Mouse (Mus musculus) liver, embryonic 12.5 days (tissue): ENCODE measurements around the gene Klf17. TPM values are rescaled to one million over a fixed set of nuclear protein-coding genes. Genes with fewer than 3 reads are reported as not detected.

ENCODE experiments used
- ATAC-seq: fragments of 200-750 bp; cut with Nextera tagmentation; 2 replicates; pipeline ENCODE4 v1.8.0; 2017; ENCODE audit warnings: moderate number of reproducible peaks, mild to moderate bottlenecking, moderate library complexity
- H3K27ac ChIP-seq: fragments of 300-500 bp; sonication (generic); 2 replicates; pipeline ENCODE4 v1.5.1; 2016; ENCODE audit warnings: mild to moderate bottlenecking
- H3K27me3 ChIP-seq: fragments of 300-500 bp; sonication (generic); replicated peaks from 2 replicates; pipeline ENCODE4 v1.6.1; 2016; ENCODE audit warnings: mild to moderate bottlenecking, moderate library complexity
- H3K36me3 ChIP-seq: fragments of 300-500 bp; sonication (generic); 2 replicates; pipeline ENCODE4 v1.6.1; 2016; ENCODE audit warnings: mild to moderate bottlenecking, moderate library complexity
- H3K4me1 ChIP-seq: fragments of 300-500 bp; sonication (generic); 2 replicates; pipeline ENCODE4 v1.6.1; 2016
- H3K4me2 ChIP-seq: fragments of 300-500 bp; sonication (generic); 2 replicates; pipeline ENCODE4 v1.6.1; 2016; ENCODE audit warnings: mild to moderate bottlenecking, moderate library complexity
- H3K4me3 ChIP-seq: fragments of 300-500 bp; sonication (generic); 2 replicates; pipeline ENCODE4 v1.5.1; 2016; ENCODE audit warnings: mild to moderate bottlenecking, moderate library complexity
- H3K9ac ChIP-seq: fragments of 300-500 bp; sonication (generic); 2 replicates; pipeline ENCODE4 v1.6.1; 2016; ENCODE audit warnings: mild to moderate bottlenecking, moderate library complexity
- H3K9me3 ChIP-seq: fragments of 300-500 bp; sonication (generic); replicated peaks from 2 replicates; pipeline ENCODE4 v1.6.1; 2016; ENCODE audit warnings: mild to moderate bottlenecking, moderate library complexity
- WGBS: fragments of 180-500 bp; shearing (Covaris S2); methylation state at CpG from one replicate; pipeline ENCODE4 v1.1.7; 2016; ENCODE audit not compliant: insufficient replicate concordance; 5-methylcytosine and 5-hydroxymethylcytosine counted together
- polyA plus RNA-seq: library from polyadenylated mRNA; unstranded; fragments of >200 nt; fragmentation: Nextera tagmentation; extraction: Ambion mirVana; gene quantifications from 2 replicates; pipeline ENCODE4 v1.2.1, GENCODE M21; 2016

The Klf17 gene
- polyA plus RNA-seq, 1 experiment from 2014 or later, result not detected

DNA sequence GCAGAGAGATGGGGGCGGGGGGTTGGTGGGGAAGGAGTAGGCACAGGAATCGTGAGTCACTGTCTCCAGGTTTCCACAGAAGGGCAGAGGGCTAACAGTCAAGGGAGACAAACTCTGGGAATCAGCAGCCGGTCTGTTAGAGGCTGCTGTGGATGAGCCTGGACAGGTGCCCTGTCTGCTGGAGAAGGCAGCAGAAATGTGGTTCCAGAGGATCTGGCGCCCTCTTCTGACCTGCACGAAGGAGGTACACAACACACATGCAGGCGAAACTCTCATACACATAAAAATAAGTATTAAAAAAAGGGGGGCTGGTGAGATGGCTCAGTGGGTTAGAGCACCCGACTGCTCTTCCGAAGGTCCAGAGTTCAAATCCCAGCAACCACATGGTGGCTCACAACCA is 27.9 kb downstream of the Klf17 start:
- Histone ChIP-seq H3K4me2 (no peak overlapping the region), H3K4me3 (no peak overlapping the region), H3K9me3 (no peaks in the 10 kb centered on the region), H3K27me3 (no peaks in the 10 kb centered on the region), H3K27ac (no peak overlapping the region), H3K9ac (no peak overlapping the region), H3K36me3 (no peaks in the 10 kb centered on the region), H3K4me1 (no peaks in the 10 kb centered on the region)
- WGBS, result 31% methylated on average over 8 of the region's 8 CpGs
- ATAC-seq, result no peak

DNA sequence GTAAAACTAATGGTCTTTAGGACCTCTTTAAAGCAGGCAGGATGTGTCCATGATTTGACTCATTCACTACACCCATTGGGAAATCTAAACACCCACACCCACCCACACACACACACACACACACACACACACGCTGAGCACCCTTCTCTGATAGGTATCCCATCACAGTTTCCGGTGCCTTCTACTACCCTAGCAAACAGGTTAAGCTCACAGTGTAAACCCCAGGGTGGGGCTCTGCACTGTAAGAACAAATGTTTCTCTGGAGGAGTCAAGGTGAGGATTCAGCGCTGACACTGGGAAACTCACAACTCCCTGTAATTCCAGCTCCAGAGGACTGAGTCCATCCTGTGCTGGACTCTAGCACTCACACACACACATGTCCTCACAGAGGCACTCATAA is 33.5 kb downstream of the Klf17 start:
- no peak overlapping the region for H3K27ac ChIP-seq
- no peaks in the 10 kb centered on the region for H3K9me3 ChIP-seq
- no peaks in the 10 kb centered on the region for H3K4me1 ChIP-seq
- H3K36me3 ChIP-seq, result no peaks in the 10 kb centered on the region
- no peak overlapping the region for H3K4me2 ChIP-seq
- no peak overlapping the region for H3K4me3 ChIP-seq
- H3K27me3 ChIP-seq, result peaks cover 11% of the 10 kb centered on the region
- H3K9ac ChIP-seq, result no peak overlapping the region
- ATAC-seq, result no peak
- 64% methylated on average over 3 of the region's 3 CpGs for WGBS

DNA sequence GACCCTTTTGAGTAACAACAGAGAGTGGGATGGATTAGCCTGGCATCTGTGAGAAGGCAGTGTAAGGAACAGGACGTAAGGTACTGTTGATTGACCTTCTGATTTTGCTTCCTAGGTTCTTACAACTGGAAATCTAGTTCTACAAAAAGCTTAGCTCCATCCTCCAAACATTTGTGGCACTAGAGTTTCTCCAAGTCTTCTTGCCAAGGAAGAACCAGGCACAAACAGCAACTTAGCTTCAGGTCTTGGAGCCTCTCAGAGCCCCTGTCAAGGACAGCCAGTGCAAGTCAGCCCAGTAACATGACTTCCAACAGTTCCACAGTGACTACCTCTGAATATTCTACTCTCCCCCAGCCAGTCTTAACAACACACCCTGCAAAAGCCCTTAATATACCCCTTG is 41.3 kb downstream of the Klf17 start, which contains the start of gene Gm12845:
Gene Gm12845 (plus strand): TSS at position 301 of the 400 bp plus-strand sequence.
- Histone ChIP-seq H3K9ac (no peak within 1 kb of the TSS), H3K4me2 (no peak within 1 kb of the TSS), H3K9me3 (no peaks in the 10 kb centered on the region), H3K36me3 (no peaks in the 10 kb centered on the region), H3K4me1 (no peaks in the 10 kb centered on the region), H3K27ac (no peak within 1 kb of the TSS), H3K4me3 (no peak within 1 kb of the TSS), H3K27me3 (peaks cover 6% of the 10 kb centered on the region)
- 57% methylated on average over 1 of the region's 1 CpGs for WGBS
- ATAC-seq, result no peak

DNA sequence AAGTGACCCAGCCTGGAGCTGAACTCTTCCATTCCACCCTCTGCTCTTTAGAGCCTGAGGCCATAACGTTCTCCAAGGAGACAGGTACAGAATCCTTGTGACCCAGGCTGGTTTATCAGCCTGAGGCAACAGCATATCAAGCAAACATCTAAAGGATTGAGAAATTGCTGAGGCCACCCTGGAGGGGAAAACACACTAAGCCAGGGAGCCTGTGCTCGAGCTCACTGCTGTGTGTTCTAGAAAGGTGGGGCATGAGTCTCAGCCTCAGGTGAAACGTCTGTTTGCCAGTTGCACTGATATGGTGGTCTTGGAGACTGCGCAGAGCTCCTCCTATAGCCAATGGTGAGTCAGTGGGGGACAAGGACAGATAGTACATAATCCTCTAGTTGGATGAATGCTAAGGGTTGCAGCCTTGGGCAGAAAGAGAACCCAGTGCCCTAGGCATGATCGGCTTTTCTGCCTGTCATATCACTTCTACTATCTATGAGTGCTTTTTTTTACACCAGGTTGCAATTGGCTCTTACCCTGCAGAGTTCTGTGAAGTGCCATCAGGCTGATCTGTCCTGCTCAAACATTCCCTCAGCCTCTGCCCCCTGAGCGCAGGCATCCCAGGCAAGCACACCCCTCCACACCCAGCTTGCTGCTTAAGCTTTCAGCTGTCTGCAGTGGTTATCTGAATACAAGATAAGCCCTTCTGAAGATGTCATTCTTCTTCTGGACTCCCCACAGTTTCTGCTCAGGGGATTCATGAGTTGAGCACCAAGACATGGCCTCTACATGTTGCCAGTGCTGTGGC is 51.9 kb downstream of the Klf17 start:
- H3K27me3 ChIP-seq, result no peaks in the 10 kb centered on the region
- ATAC-seq, result no peak
- H3K4me3 ChIP-seq, result no peak overlapping the region
- no peaks in the 10 kb centered on the region for H3K36me3 ChIP-seq
- no peaks in the 10 kb centered on the region for H3K4me1 ChIP-seq
- WGBS, result 50% methylated on average over 6 of the region's 6 CpGs
- H3K9ac ChIP-seq, result no peak overlapping the region
- no peaks in the 10 kb centered on the region for H3K9me3 ChIP-seq
- H3K4me2 ChIP-seq, result no peak overlapping the region
- H3K27ac ChIP-seq, result no peak overlapping the region

DNA sequence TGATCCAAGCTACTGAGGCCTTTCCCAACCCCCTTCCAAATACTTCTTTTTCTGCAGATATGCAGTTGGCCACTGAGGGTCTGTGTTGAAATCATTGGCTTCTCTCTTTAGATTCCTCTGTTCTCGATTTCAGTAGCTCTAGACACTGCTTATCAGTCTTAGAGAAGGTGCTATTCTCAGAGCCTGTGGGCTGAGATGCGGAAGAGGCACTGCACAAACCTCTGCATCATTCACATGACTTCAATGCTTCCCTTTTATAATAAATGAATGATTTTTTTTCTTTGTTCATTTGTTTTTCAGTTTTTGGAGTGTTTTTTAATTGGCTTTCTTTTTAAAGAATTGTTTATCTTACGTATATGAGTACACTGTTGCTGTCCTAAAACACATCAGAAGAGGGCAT is 53.1 kb downstream of the Klf17 start:
- no peak overlapping the region for H3K27ac ChIP-seq
- H3K9me3 ChIP-seq, result no peaks in the 10 kb centered on the region
- 55% methylated on average over 3 of the region's 3 CpGs for WGBS

DNA sequence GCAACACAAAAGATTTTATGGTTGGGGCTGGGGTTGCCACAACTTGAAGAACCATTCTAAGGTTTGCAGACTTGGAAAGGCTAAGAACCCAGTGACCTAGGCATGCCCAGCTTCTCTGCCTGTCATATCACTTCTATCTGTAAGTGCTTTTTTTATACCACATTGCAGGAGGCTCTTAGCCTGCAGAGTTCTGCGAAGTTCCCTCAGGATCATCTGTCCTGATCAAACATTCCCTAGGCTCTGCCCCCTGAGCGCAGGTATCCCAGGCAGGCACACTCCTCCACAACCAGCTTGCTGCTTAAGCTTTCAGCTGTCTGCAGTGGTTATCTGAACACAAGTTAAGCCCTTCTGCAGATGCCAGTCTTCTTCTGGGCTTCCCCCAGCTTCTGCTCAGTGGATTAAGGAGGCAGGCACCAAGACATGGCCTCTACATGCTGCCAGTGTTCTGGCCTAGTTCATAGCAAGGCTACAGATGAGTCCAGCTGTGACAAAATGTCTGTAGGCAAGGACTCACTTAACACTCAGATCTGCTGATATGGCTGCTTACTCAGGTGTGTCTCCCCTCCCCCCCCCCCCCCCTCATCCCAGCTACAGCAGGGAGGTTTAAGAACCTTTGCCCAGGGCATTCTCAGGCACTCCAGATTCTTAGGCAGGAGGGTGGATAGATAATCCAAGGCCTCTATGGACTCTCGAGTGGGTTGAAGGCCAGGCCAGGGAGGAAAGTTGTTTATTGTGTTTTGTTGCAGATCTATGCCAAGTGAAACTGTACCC is 56.5 kb downstream of the Klf17 start:
- WGBS, result 60% methylated on average over 3 of the region's 3 CpGs
- H3K4me2 ChIP-seq, result no peak overlapping the region
- no peaks in the 10 kb centered on the region for H3K27me3 ChIP-seq
- no peak overlapping the region for H3K9ac ChIP-seq
- H3K4me1 ChIP-seq, result no peaks in the 10 kb centered on the region
- H3K4me3 ChIP-seq, result no peak overlapping the region
- ATAC-seq, result no peak
- no peak overlapping the region for H3K27ac ChIP-seq
- H3K36me3 ChIP-seq, result no peaks in the 10 kb centered on the region
- H3K9me3 ChIP-seq, result no peaks in the 10 kb centered on the region

More for the DNA sequence above, 53.1 kb downstream of the Klf17 start:
- no peak overlapping the region for H3K4me2 ChIP-seq
- ATAC-seq, result no peak
- H3K9ac ChIP-seq, result no peak overlapping the region
- H3K4me3 ChIP-seq, result no peak overlapping the region
- H3K36me3 ChIP-seq, result no peaks in the 10 kb centered on the region
- no peaks in the 10 kb centered on the region for H3K4me1 ChIP-seq
- H3K27me3 ChIP-seq, result no peaks in the 10 kb centered on the region

Other genes with a start within 250 kb of the Klf17 start
- 53.7 and 57.8 TPM in 2 replicates for gene Eri3, start 215.3 kb downstream of the Klf17 start, polyA plus RNA-seq
- gene Dmap1, start 83.4 kb downstream of the Klf17 start, polyA plus RNA-seq, result 30.4 and 31.1 TPM in 2 replicates
- not detected in 2 replicates for gene Gm12845, start 41.2 kb downstream of the Klf17 start, polyA plus RNA-seq
- 52.8 and 57.8 TPM in 2 replicates for gene Slc6a9, start 68.9 kb upstream of the Klf17 start, polyA plus RNA-seq
- gene Ccdc24, start 106.9 kb upstream of the Klf17 start, polyA plus RNA-seq, result 1.7 and 2.0 TPM in 2 replicates
- gene B4galt2, start 117.8 kb upstream of the Klf17 start, polyA plus RNA-seq, result 5.2 and 5.7 TPM in 2 replicates
- gene Atp6v0b, start 121.7 kb upstream of the Klf17 start, polyA plus RNA-seq, result 180 and 198 TPM in 2 replicates
- gene Dph2, start 126.4 kb upstream of the Klf17 start, polyA plus RNA-seq, result 15.5 and 15.8 TPM in 2 replicates
- gene Ipo13, start 149.4 kb upstream of the Klf17 start, polyA plus RNA-seq, result 35.6 and 36.2 TPM in 2 replicates
- 2.8 and 3.2 TPM in 2 replicates for gene Artn, start 164.1 kb upstream of the Klf17 start, polyA plus RNA-seq